Mouse (Mus musculus) CD4-positive helper T cell, adult 2 months (primary cell): ENCODE results near the gene Serpinb1c.
"Not testable (repeated sequence)": the region's sequence is repeated elsewhere in the genome, so short reads cannot be mapped to it uniquely, and the experiment has no call there.

Experiments
- DNase-seq: peaks from one replicate; pipeline ENCODE4 v3.0.0-alpha.2; 2012; ENCODE audit warnings: low read depth, missing footprints, low spot score

Serpinb1c gene

GRCm38 (mm10) chr13:32898111-32898510 is at the start of gene Serpinb1c:
Serpinb1c (minus strand) TSS chr13:32898211.
- no peak for DNase-seq

GRCm38 (mm10) chr13:32939191-32939590 is 41.2 kb upstream of the Serpinb1c start:
- DNase-seq: not testable (repeated sequence)

GRCm38 (mm10) chr13:32938275-32938674 is 40.3 kb upstream of the Serpinb1c start:
- not testable (repeated sequence) for DNase-seq

GRCm38 (mm10) chr13:32934706-32935381 is 36.8 kb upstream of the Serpinb1c start:
- no peak for DNase-seq

- peak; percentile 21 for DNase-seq
Observed at GRCm38 (mm10) chr13:32929107-32929750, 31.2 kb upstream of the Serpinb1c start.

GRCm38 (mm10) chr13:32927241-32927640 is 29.2 kb upstream of the Serpinb1c start:
- no peak for DNase-seq

- no peak for DNase-seq
Observed at GRCm38 (mm10) chr13:32926661-32927060, 28.6 kb upstream of the Serpinb1c start.

- no peak for DNase-seq
Observed at GRCm38 (mm10) chr13:32924578-32925360, 26.8 kb upstream of the Serpinb1c start.

- DNase-seq: no peak
Observed at GRCm38 (mm10) chr13:32922622-32923021, 24.6 kb upstream of the Serpinb1c start.

- DNase-seq: no peak
Observed at GRCm38 (mm10) chr13:32912770-32913380, 14.9 kb upstream of the Serpinb1c start.

- DNase-seq: no peak
Observed at GRCm38 (mm10) chr13:32908182-32908581, 10.2 kb upstream of the Serpinb1c start.

GRCm38 (mm10) chr13:32903211-32903873 is 5.3 kb upstream of the Serpinb1c start:
- peak; percentile 75 for DNase-seq

GRCm38 (mm10) chr13:32902481-32903015 is 4.5 kb upstream of the Serpinb1c start:
- DNase-seq: peak; percentile 65

- DNase-seq: peak; percentile 44
Observed at GRCm38 (mm10) chr13:32900639-32901038, 2.6 kb upstream of the Serpinb1c start.

GRCm38 (mm10) chr13:32899114-32899513 is 1.1 kb upstream of the Serpinb1c start:
- peak; percentile 61 for DNase-seq

- DNase-seq: no peak
Observed at GRCm38 (mm10) chr13:32896931-32897330, 1.1 kb downstream of the Serpinb1c start.

GRCm38 (mm10) chr13:32884755-32885154 is 13.3 kb downstream of the Serpinb1c start:
- no peak for DNase-seq

- DNase-seq: no peak
Observed at GRCm38 (mm10) chr13:32873862-32874261, 24.1 kb downstream of the Serpinb1c start.

- no peak for DNase-seq
Observed at GRCm38 (mm10) chr13:32868843-32869242, 29.2 kb downstream of the Serpinb1c start.

GRCm38 (mm10) chr13:32868233-32868632 is 29.8 kb downstream of the Serpinb1c start:
- DNase-seq: peak; percentile 32

- DNase-seq: peak; percentile 16
Observed at GRCm38 (mm10) chr13:32867030-32867429, 31.0 kb downstream of the Serpinb1c start.
